Mouse (Mus musculus): ENCODE results near the gene Tollip. TPM values are rescaled to one million over a fixed set of nuclear protein-coding genes. Genes with fewer than 3 reads are reported as not detected.
"Not testable (repeated sequence)": the region's sequence is repeated elsewhere in the genome, so short reads cannot be mapped to it uniquely, and the experiment has no call there.

The Tollip gene
- polyA plus RNA-seq, 1 experiment: 43.8 TPM

GRCm38 (mm10) chr7:141934951-141935350 is 16.6 kb upstream of the Tollip start:
- no peak overlapping the region for H3K27ac ChIP-seq (ENCODE audit: insufficient read depth, low read length)
- TF ChIP-seq CTCF (IDR thresholded peaks at IDR 0.05; ENCODE audit: borderline replicate concordance, insufficient read depth, low read length): no peak
- TF ChIP-seq POLR2A (IDR thresholded peaks at IDR 0.05; ENCODE audit: low read depth, low read length): no peak
- no peaks in the 10 kb centered on the region for H3K4me1 ChIP-seq (ENCODE audit: control insufficient read depth, insufficient read depth, low read length)
- H3K4me3 ChIP-seq (ENCODE audit: insufficient read depth, low read length): no peak overlapping the region

GRCm38 (mm10) chr7:141934128-141934898 is 16.0 kb upstream of the Tollip start:
- Histone ChIP-seq H3K27ac (ENCODE audit: insufficient read depth, low read length) (no peak overlapping the region), H3K4me3 (ENCODE audit: insufficient read depth, low read length) (no peak overlapping the region), H3K4me1 (ENCODE audit: control insufficient read depth, insufficient read depth, low read length) (no peaks in the 10 kb centered on the region)
- TF ChIP-seq CTCF (IDR thresholded peaks at IDR 0.05; ENCODE audit: borderline replicate concordance, insufficient read depth, low read length) (no peak), POLR2A (IDR thresholded peaks at IDR 0.05; ENCODE audit: low read depth, low read length) (no peak)

- H3K4me3 ChIP-seq (ENCODE audit: insufficient read depth, low read length): no peak overlapping the region
- H3K27ac ChIP-seq (ENCODE audit: insufficient read depth, low read length): no peak overlapping the region
- no peaks in the 10 kb centered on the region for H3K4me1 ChIP-seq (ENCODE audit: control insufficient read depth, insufficient read depth, low read length)
- TF ChIP-seq CTCF (IDR thresholded peaks at IDR 0.05; ENCODE audit: borderline replicate concordance, insufficient read depth, low read length) (no peak), POLR2A (IDR thresholded peaks at IDR 0.05; ENCODE audit: low read depth, low read length) (no peak)
Observed at GRCm38 (mm10) chr7:141928642-141929041, 10.3 kb upstream of the Tollip start.

- TF ChIP-seq POLR2A (IDR thresholded peaks at IDR 0.05; ENCODE audit: low read depth, low read length): no peak
- peak; percentile 58 for TF ChIP-seq CTCF (IDR thresholded peaks at IDR 0.05; ENCODE audit: borderline replicate concordance, insufficient read depth, low read length)
- Histone ChIP-seq H3K27ac (ENCODE audit: insufficient read depth, low read length) (no peak overlapping the region), H3K4me3 (ENCODE audit: insufficient read depth, low read length) (no peak overlapping the region), H3K4me1 (ENCODE audit: control insufficient read depth, insufficient read depth, low read length) (no peaks in the 10 kb centered on the region)
Observed at GRCm38 (mm10) chr7:141924917-141925316, 6.6 kb upstream of the Tollip start.

GRCm38 (mm10) chr7:141924121-141924520 is 5.8 kb upstream of the Tollip start:
- H3K4me1 ChIP-seq (ENCODE audit: control insufficient read depth, insufficient read depth, low read length); H3K4me3 ChIP-seq (ENCODE audit: insufficient read depth, low read length); H3K27ac ChIP-seq (ENCODE audit: insufficient read depth, low read length): not testable (repeated sequence)

- H3K4me3 ChIP-seq (ENCODE audit: insufficient read depth, low read length): no peak overlapping the region
- TF ChIP-seq CTCF (IDR thresholded peaks at IDR 0.05; ENCODE audit: borderline replicate concordance, insufficient read depth, low read length) (no peak), POLR2A (IDR thresholded peaks at IDR 0.05; ENCODE audit: low read depth, low read length) (no peak)
- peaks cover 3% of the 10 kb centered on the region; the same call in 1 of the 2 replicates for H3K4me1 ChIP-seq (ENCODE audit: control insufficient read depth, insufficient read depth, low read length)
- no peak overlapping the region for H3K27ac ChIP-seq (ENCODE audit: insufficient read depth, low read length)
Observed at GRCm38 (mm10) chr7:141911305-141911704, 7.0 kb downstream of the Tollip start.

GRCm38 (mm10) chr7:141908591-141908990 is 9.7 kb downstream of the Tollip start:
- Histone ChIP-seq H3K27ac (ENCODE audit: insufficient read depth, low read length) (no peak overlapping the region), H3K4me1 (ENCODE audit: control insufficient read depth, insufficient read depth, low read length) (peaks cover 3% of the 10 kb centered on the region; the same call in 1 of the 2 replicates), H3K4me3 (ENCODE audit: insufficient read depth, low read length) (no peak overlapping the region)
- no peak for TF ChIP-seq CTCF (IDR thresholded peaks at IDR 0.05; ENCODE audit: borderline replicate concordance, insufficient read depth, low read length)
- TF ChIP-seq POLR2A (IDR thresholded peaks at IDR 0.05; ENCODE audit: low read depth, low read length): no peak

- H3K27ac ChIP-seq (ENCODE audit: insufficient read depth, low read length): no peak overlapping the region
- H3K4me1 ChIP-seq (ENCODE audit: control insufficient read depth, insufficient read depth, low read length): peaks cover 11% of the 10 kb centered on the region
- TF ChIP-seq CTCF (IDR thresholded peaks at IDR 0.05; ENCODE audit: borderline replicate concordance, insufficient read depth, low read length): no peak
- TF ChIP-seq POLR2A (IDR thresholded peaks at IDR 0.05; ENCODE audit: low read depth, low read length): no peak
- H3K4me3 ChIP-seq (ENCODE audit: insufficient read depth, low read length): peak overlapping the region; percentile 22
Observed at GRCm38 (mm10) chr7:141902791-141903190, 15.5 kb downstream of the Tollip start.

GRCm38 (mm10) chr7:141902269-141902729 is 16.0 kb downstream of the Tollip start:
- TF ChIP-seq POLR2A (IDR thresholded peaks at IDR 0.05; ENCODE audit: low read depth, low read length) (peak; percentile 91), CTCF (IDR thresholded peaks at IDR 0.05; ENCODE audit: borderline replicate concordance, insufficient read depth, low read length) (no peak)
- Histone ChIP-seq H3K4me3 (ENCODE audit: insufficient read depth, low read length) (peak overlapping the region; percentile 90), H3K4me1 (ENCODE audit: control insufficient read depth, insufficient read depth, low read length) (peaks cover 11% of the 10 kb centered on the region), H3K27ac (ENCODE audit: insufficient read depth, low read length) (no peak overlapping the region)

GRCm38 (mm10) chr7:141901825-141902224 is 16.5 kb downstream of the Tollip start:
- H3K4me1 ChIP-seq (ENCODE audit: control insufficient read depth, insufficient read depth, low read length): peaks cover 11% of the 10 kb centered on the region
- peak overlapping the region; percentile 90 for H3K4me3 ChIP-seq (ENCODE audit: insufficient read depth, low read length)
- TF ChIP-seq POLR2A (IDR thresholded peaks at IDR 0.05; ENCODE audit: low read depth, low read length) (no peak), CTCF (IDR thresholded peaks at IDR 0.05; ENCODE audit: borderline replicate concordance, insufficient read depth, low read length) (no peak)
- H3K27ac ChIP-seq (ENCODE audit: insufficient read depth, low read length): no peak overlapping the region

All from embryonic fibroblast, embryonic 13.5 days (primary cell).